Mouse (Mus musculus) hindbrain, embryonic 15.5 days (tissue): ENCODE measurements around the gene Nfatc4. TPM values are rescaled to one million over a fixed set of nuclear protein-coding genes. Genes with fewer than 3 reads are reported as not detected.

Source experiments
- ATAC-seq: fragments of 200-750 bp; cut with Nextera tagmentation; 2 replicates; pipeline ENCODE4 v1.8.0; 2017; ENCODE audit warnings: low read depth, moderate number of reproducible peaks, moderate TSS enrichment; ENCODE audit not compliant: low FRiP score
- H3K27ac ChIP-seq: fragments of 300-500 bp; sonication (generic); replicated peaks from 2 replicates; pipeline ENCODE4 v1.5.1; 2015; ENCODE audit warnings: mild to moderate bottlenecking, inconsistent platforms
- H3K27me3 ChIP-seq: fragments of 300-500 bp; sonication (generic); 2 replicates; pipeline ENCODE4 v1.6.1; 2015; ENCODE audit warnings: control low read depth, inconsistent platforms
- H3K36me3 ChIP-seq: fragments of 300-500 bp; sonication (generic); 2 replicates; pipeline ENCODE4 v1.6.1; 2015; ENCODE audit warnings: control low read depth, inconsistent platforms
- H3K4me1 ChIP-seq: fragments of 300-500 bp; sonication (generic); replicated peaks from 2 replicates; pipeline ENCODE4 v1.6.1; 2015; ENCODE audit warnings: control low read depth, inconsistent platforms
- H3K4me2 ChIP-seq: fragments of 300-500 bp; sonication (generic); 2 replicates; pipeline ENCODE4 v1.6.1; 2015; ENCODE audit warnings: moderate library complexity, mild to moderate bottlenecking, inconsistent platforms
- H3K4me3 ChIP-seq: fragments of 300-500 bp; sonication (generic); 2 replicates; pipeline ENCODE4 v1.5.1; 2015; ENCODE audit warnings: mild to moderate bottlenecking, inconsistent platforms
- H3K9ac ChIP-seq: fragments of 300-500 bp; sonication (generic); 2 replicates; pipeline ENCODE4 v1.6.1; 2015; ENCODE audit warnings: inconsistent platforms
- H3K9me3 ChIP-seq: fragments of 300-500 bp; sonication (generic); 2 replicates; pipeline ENCODE4 v1.6.1; 2016; ENCODE audit warnings: control low read depth, inconsistent platforms
- WGBS: fragments of 180-500 bp; shearing (Covaris S2); methylation state at CpG from one replicate; pipeline ENCODE4 v1.1.7; 2015; 5-methylcytosine and 5-hydroxymethylcytosine counted together
- polyA plus RNA-seq: library from polyadenylated mRNA; unstranded; fragments of >200 nt; fragmentation: Nextera tagmentation; extraction: Ambion mirVana; gene quantifications from 2 replicates; pipeline ENCODE4 v1.2.1, GENCODE M21; 2015

Gene Nfatc4
- polyA plus RNA-seq, 1 experiment from 2014 or later: 10.9 TPM

DNA sequence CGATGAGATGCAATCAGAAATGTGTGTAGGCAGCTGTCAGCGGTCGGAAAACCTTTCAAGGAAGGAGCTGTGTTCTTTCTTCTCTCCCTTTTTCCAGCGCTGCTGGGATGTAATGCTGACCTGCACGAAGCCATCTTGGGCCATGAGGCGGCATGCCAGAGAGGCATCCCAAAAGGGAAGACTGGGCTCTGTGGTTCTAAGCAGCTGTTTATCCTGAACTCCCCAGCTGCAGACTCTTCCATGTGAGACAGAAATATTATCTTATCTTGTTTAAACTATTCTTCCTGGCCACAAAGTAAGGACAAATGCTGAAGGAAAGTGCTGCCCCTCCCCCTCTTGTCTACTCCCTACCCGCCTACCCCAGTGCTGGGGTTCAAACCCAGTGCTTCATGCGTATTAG is 58.0 kb downstream of the Nfatc4 start:
- H3K36me3 ChIP-seq: no peaks in the 10 kb centered on the region
- H3K9ac ChIP-seq: no peak overlapping the region
- peaks cover 15% of the 10 kb centered on the region for H3K4me1 ChIP-seq
- H3K9me3 ChIP-seq: no peaks in the 10 kb centered on the region
- H3K4me3 ChIP-seq: no peak overlapping the region
- WGBS: 81% methylated on average over 8 of the region's 8 CpGs
- H3K4me2 ChIP-seq: no peak overlapping the region
- ATAC-seq: no peak
- no peaks in the 10 kb centered on the region for H3K27me3 ChIP-seq
- no peak overlapping the region for H3K27ac ChIP-seq

DNA sequence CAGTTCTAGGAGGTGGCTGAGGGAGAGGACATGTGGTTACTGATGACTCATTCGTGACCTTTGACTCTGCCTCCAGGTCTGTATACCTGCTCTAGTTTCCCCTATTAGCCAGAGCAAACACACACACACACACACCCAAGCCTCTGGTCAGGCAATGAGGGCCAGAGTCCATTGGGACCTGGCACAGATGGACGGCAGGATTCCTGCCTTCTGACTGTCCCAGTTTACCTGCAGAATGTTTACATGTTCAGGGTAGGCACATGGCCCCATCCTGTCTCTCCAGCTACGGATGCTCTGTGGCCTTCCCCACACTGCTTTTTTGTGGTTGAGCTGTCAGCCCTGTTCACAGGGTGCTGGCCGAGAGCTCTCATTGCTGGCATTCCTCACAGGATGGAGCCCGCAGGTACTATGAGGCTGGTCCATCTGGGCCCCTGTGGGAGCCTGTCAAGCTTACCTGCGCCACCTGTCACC is 59.3 kb downstream of the Nfatc4 start:
- peaks cover under 1% of the 10 kb centered on the region for H3K36me3 ChIP-seq
- H3K9me3 ChIP-seq: no peaks in the 10 kb centered on the region

GRCm38 (mm10) chr14:55883149-55883661 is 60.3 kb downstream of the Nfatc4 start:
- H3K4me2 ChIP-seq: no peak overlapping the region
- H3K27ac ChIP-seq: no peak overlapping the region
- H3K4me1 ChIP-seq: peaks cover 23% of the 10 kb centered on the region
- no peaks in the 10 kb centered on the region for H3K9me3 ChIP-seq
- no peak overlapping the region for H3K4me3 ChIP-seq
- peaks cover 10% of the 10 kb centered on the region for H3K36me3 ChIP-seq
- H3K9ac ChIP-seq: no peak overlapping the region
- no peak for ATAC-seq
- no peaks in the 10 kb centered on the region for H3K27me3 ChIP-seq
- whole genome bisulfite sequencing: 94% methylated on average over 13 of the region's 13 CpGs

More for the DNA sequence above, 59.3 kb downstream of the Nfatc4 start:
- Histone ChIP-seq H3K9ac (no peak overlapping the region), H3K4me1 (peaks cover 23% of the 10 kb centered on the region), H3K27me3 (no peaks in the 10 kb centered on the region), H3K4me3 (no peak overlapping the region), H3K4me2 (no peak overlapping the region), H3K27ac (no peak overlapping the region)
- no peak for ATAC-seq
- 69% methylated on average over 6 of the region's 6 CpGs for WGBS

Other genes with a start within 250 kb of the Nfatc4 start
- gene Fitm1, start 247.5 kb upstream of the Nfatc4 start, polyA plus RNA-seq: 0.17 and 0.41 TPM in 2 replicates
- 221 and 222 TPM in 2 replicates for gene Psme1, start 245.0 kb upstream of the Nfatc4 start, polyA plus RNA-seq
- gene Emc9, start 237.8 kb upstream of the Nfatc4 start, polyA plus RNA-seq: 42.0 and 48.9 TPM in 2 replicates
- 178 and 204 TPM in 2 replicates for gene Psme2, start 232.0 kb upstream of the Nfatc4 start, polyA plus RNA-seq
- gene Rnf31, start 231.4 kb upstream of the Nfatc4 start, polyA plus RNA-seq: 20.1 and 25.7 TPM in 2 replicates
- gene Irf9, start 219.6 kb upstream of the Nfatc4 start, polyA plus RNA-seq: 9.7 and 10.2 TPM in 2 replicates
- 14.6 and 17.8 TPM in 2 replicates for gene Rec8, start 205.1 kb upstream of the Nfatc4 start, polyA plus RNA-seq
- gene Ipo4, start 187.2 kb upstream of the Nfatc4 start, polyA plus RNA-seq: 119 and 126 TPM in 2 replicates
- gene Gm49378, start 185.2 kb upstream of the Nfatc4 start, polyA plus RNA-seq: 0.93 and 2.3 TPM in 2 replicates
- gene Tm9sf1, start 179.3 kb upstream of the Nfatc4 start, polyA plus RNA-seq: 63.4 and 64.6 TPM in 2 replicates
- 0.30 and 0.40 TPM in 2 replicates for gene Tssk4, start 173.0 kb upstream of the Nfatc4 start, polyA plus RNA-seq
- gene Mdp1, start 162.6 kb upstream of the Nfatc4 start, polyA plus RNA-seq: 74.3 and 74.7 TPM in 2 replicates
- gene Gmpr2, start 151.2 kb upstream of the Nfatc4 start, polyA plus RNA-seq: 45.7 TPM in 2 replicates
- 554 and 597 TPM in 2 replicates for gene Nedd8, start 151.0 kb upstream of the Nfatc4 start, polyA plus RNA-seq
- 24.9 and 27.0 TPM in 2 replicates for gene Tinf2, start 141.3 kb upstream of the Nfatc4 start, polyA plus RNA-seq
- gene Tgm1, start 109.2 kb upstream of the Nfatc4 start, polyA plus RNA-seq: 0.31 and 0.60 TPM in 2 replicates
- gene Rabggta, start 100.9 kb upstream of the Nfatc4 start, polyA plus RNA-seq: 58.9 and 60.6 TPM in 2 replicates
- 75.6 and 81.8 TPM in 2 replicates for gene Dhrs1, start 77.5 kb upstream of the Nfatc4 start, polyA plus RNA-seq
- gene Nop9, start 77.5 kb upstream of the Nfatc4 start, polyA plus RNA-seq: 29.4 and 29.8 TPM in 2 replicates
- 0.26 and 0.39 TPM in 2 replicates for gene Cideb, start 64.7 kb upstream of the Nfatc4 start, polyA plus RNA-seq
- gene Ltb4r2, start 61.7 kb upstream of the Nfatc4 start, polyA plus RNA-seq: 0.54 and 0.84 TPM in 2 replicates
- gene Ltb4r1, start 57.2 kb upstream of the Nfatc4 start, polyA plus RNA-seq: 0.91 and 0.93 TPM in 2 replicates
- gene Adcy4, start 39.0 kb upstream of the Nfatc4 start, polyA plus RNA-seq: 4.0 and 5.0 TPM in 2 replicates
- gene Ripk3, start 34.3 kb upstream of the Nfatc4 start, polyA plus RNA-seq: 1.6 and 2.0 TPM in 2 replicates
- 11.2 and 11.8 TPM in 2 replicates for gene Nynrin, start 30.9 kb downstream of the Nfatc4 start, polyA plus RNA-seq
- gene Cbln3, start 61.2 kb downstream of the Nfatc4 start, polyA plus RNA-seq: 0.51 and 0.52 TPM in 2 replicates
- 10.7 and 10.9 TPM in 2 replicates for gene Khnyn, start 61.8 kb downstream of the Nfatc4 start, polyA plus RNA-seq
- gene Sdr39u1, start 77.1 kb downstream of the Nfatc4 start, polyA plus RNA-seq: 148 and 159 TPM in 2 replicates
- 0.18 and 0.55 TPM in 2 replicates for gene Cma1, start 121.5 kb downstream of the Nfatc4 start, polyA plus RNA-seq
- not detected in 2 replicates for gene Cma2, start 127.8 kb downstream of the Nfatc4 start, polyA plus RNA-seq
- gene Mcpt1, start 194.8 kb downstream of the Nfatc4 start, polyA plus RNA-seq: not detected in 2 replicates
- not detected in 2 replicates for gene Mcpt9, start 207.4 kb downstream of the Nfatc4 start, polyA plus RNA-seq
- gene Mcpt2, start 218.9 kb downstream of the Nfatc4 start, polyA plus RNA-seq: not detected in 2 replicates
- gene Mcpt4, start 239.2 kb downstream of the Nfatc4 start, polyA plus RNA-seq: not detected in 2 replicates